Mouse (Mus musculus) megakaryocyte, embryonic 14.5 days (primary cell): ENCODE data around the gene Slc44a3.

Experiments used
- FLI1 ChIP-seq: IDR thresholded peaks from 2 replicates; pipeline ENCODE4 v1.6.1; 2012; ENCODE audit warnings: low read length, inconsistent platforms, mixed read lengths
- GATA1 ChIP-seq: IDR thresholded peaks from 3 replicates; pipeline ENCODE4 v1.6.1; 2012; ENCODE audit warnings: mixed read lengths, low read length, inconsistent platforms, borderline replicate concordance

DNA sequence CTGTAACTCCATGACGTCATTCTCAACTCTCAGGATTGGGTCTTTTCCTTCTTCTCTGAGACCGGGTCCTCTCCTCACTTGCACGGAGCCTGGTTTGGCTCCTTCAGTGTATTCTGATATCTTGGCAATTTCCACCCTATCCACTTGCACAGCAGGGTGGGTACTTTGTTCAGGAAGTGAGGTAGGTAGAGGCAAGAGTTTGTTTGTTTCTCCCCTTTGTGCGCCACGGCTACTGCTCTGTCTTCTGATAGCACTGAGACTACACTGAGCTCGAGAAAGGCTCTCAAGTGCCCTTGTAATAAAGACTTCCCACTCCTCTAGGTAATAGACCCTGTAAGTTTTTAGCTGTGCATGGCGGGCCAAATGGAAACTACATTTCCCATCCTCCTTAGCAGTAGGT lies 25.4 kb downstream of the Slc44a3 start:
- TF ChIP-seq FLI1 (no peak), GATA1 (no peak)
